Comparison of ENCODE assay signal across 13 mouse cellular contexts in genomic region chr12:13575605-13576600, GRCm38 (mm10).
DNase-seq lines count a peak whose midpoint lies in the region; ATAC-seq and TF ChIP-seq lines count a peak whose summit lies in the region.
"Had no signal": no experiment of that assay in that cellular context is flagged by ENCODE, and none has a peak within 500 bp of the region (broad histone marks: within the 10 kb centered on the region; RNA-seq: fewer than 3 reads in every experiment).

No protein-coding gene starts in this region.

- no peak overlapping the region for H3K27ac ChIP-seq in midbrain, embryonic 13.5 days
- no peak overlapping the region for H3K27ac ChIP-seq in midbrain, postnatal 0 days (ENCODE audit: low read depth, low read length)
- peak overlapping the region; percentile 27; the same call in 1 of the 2 replicates for H3K27ac ChIP-seq in embryonic facial prominence, embryonic 10.5 days (replicated peaks)
- no peak overlapping the region for H3K27ac ChIP-seq in stomach, postnatal 0 days (replicated peaks)
- H3K27ac ChIP-seq: gastrocnemius, adult 2 months had no signal

- no peak for TF ChIP-seq EP300 in stomach, postnatal 0 days (optimal IDR thresholded peaks at IDR 0.05)

- H3K36me3 ChIP-seq in midbrain, embryonic 13.5 days, result no peaks in the 10 kb centered on the region
- no peaks in the 10 kb centered on the region for H3K36me3 ChIP-seq in midbrain, postnatal 0 days (ENCODE audit: insufficient read depth, low read length)
- no peaks in the 10 kb centered on the region for H3K36me3 ChIP-seq in embryonic facial prominence, embryonic 10.5 days (replicated peaks)
- no peaks in the 10 kb centered on the region for H3K36me3 ChIP-seq in stomach, postnatal 0 days (ENCODE audit: control insufficient read depth, insufficient read depth, low read length)

- H3K4me2 ChIP-seq in midbrain, embryonic 13.5 days (replicated peaks), result no peak overlapping the region
- no peak overlapping the region for H3K4me2 ChIP-seq in midbrain, postnatal 0 days (ENCODE audit: low read depth, low read length, poor library complexity, severe bottlenecking)
- H3K4me2 ChIP-seq in stomach, postnatal 0 days (replicated peaks; ENCODE audit: low read depth), result no peak overlapping the region

- peak; percentile 79 for ATAC-seq in frontal cortex, adult (ENCODE audit: low TSS enrichment)
- 0 out of 2 replicates have a peak, but pooled peaks have one; percentile 11 for ATAC-seq in midbrain, embryonic 13.5 days
- no peak for ATAC-seq in midbrain, postnatal 0 days (ENCODE audit: low FRiP score)
- peak; percentile 50; the same call in 1 of the 2 replicates for ATAC-seq in megakaryocyte progenitor cell, adult 5-6 weeks (replicated peaks; ENCODE audit: poor library complexity)
- ATAC-seq in stomach, postnatal 0 days (ENCODE audit: low FRiP score, low TSS enrichment), result no peak

- no peak for TF ChIP-seq CTCF in midbrain, postnatal 0 days (IDR thresholded peaks at IDR 0.05)
- TF ChIP-seq CTCF in stomach, postnatal 0 days (IDR thresholded peaks at IDR 0.05; ENCODE audit: low read depth), result no peak

- DNase-seq in frontal cortex, postnatal 25 days (ENCODE audit: low spot score in 2 of 2), result no peak
- no peak for DNase-seq in midbrain, postnatal 0 days (ENCODE audit: low spot score)
- no peak for DNase-seq in embryonic facial prominence, embryonic 10.5 days (ENCODE audit: low spot score)
- DNase-seq in kidney, adult 11 months, result no peak
- DNase-seq in stomach, postnatal 0 days (ENCODE audit: low spot score), result no peak
- DNase-seq: cerebellum, postnatal 14 days; gastrocnemius, adult 2 months; kidney, adult 9 months; layer of hippocampus, postnatal 36 days; lung, adult 2 months had no signal

- no peak overlapping the region for H3K9ac ChIP-seq in midbrain, embryonic 13.5 days (replicated peaks)
- H3K9ac ChIP-seq in midbrain, postnatal 0 days (replicated peaks; ENCODE audit: low read length, poor library complexity, severe bottlenecking), result no peak overlapping the region
- no peak overlapping the region for H3K9ac ChIP-seq in stomach, postnatal 0 days (ENCODE audit: low read length)

- no peaks in the 10 kb centered on the region for H3K9me3 ChIP-seq in midbrain, embryonic 13.5 days
- no peaks in the 10 kb centered on the region for H3K9me3 ChIP-seq in midbrain, postnatal 0 days (ENCODE audit: low read length)
- H3K9me3 ChIP-seq in embryonic facial prominence, embryonic 10.5 days, result no peaks in the 10 kb centered on the region
- no peaks in the 10 kb centered on the region for H3K9me3 ChIP-seq in stomach, postnatal 0 days (ENCODE audit: control insufficient read depth, low read length)

- H3K4me1 ChIP-seq in midbrain, embryonic 13.5 days (replicated peaks), result 0 out of 2 replicates have a peak, but pooled peaks cover 5% of the 10 kb centered on the region
- no peaks in the 10 kb centered on the region for H3K4me1 ChIP-seq in midbrain, postnatal 0 days (ENCODE audit: insufficient read depth, low read length)
- H3K4me1 ChIP-seq in embryonic facial prominence, embryonic 10.5 days, result peaks cover 31% of the 10 kb centered on the region
- H3K4me1 ChIP-seq in stomach, postnatal 0 days (replicated peaks; ENCODE audit: control insufficient read depth, insufficient read depth), result no peaks in the 10 kb centered on the region

- no peak overlapping the region for H3K4me3 ChIP-seq in midbrain, embryonic 13.5 days (replicated peaks)
- H3K4me3 ChIP-seq in midbrain, postnatal 0 days (ENCODE audit: low read depth, low read length), result no peak overlapping the region
- H3K4me3 ChIP-seq in embryonic facial prominence, embryonic 10.5 days, result no peak overlapping the region
- no peak overlapping the region for H3K4me3 ChIP-seq in stomach, postnatal 0 days (ENCODE audit: low read depth, low read length)
- H3K4me3 ChIP-seq: gastrocnemius, adult 2 months had no signal

- WGBS in midbrain, embryonic 13.5 days, result 87% methylated on average over 5 of the region's 5 CpGs
- 94% methylated on average over 5 of the region's 5 CpGs for WGBS in midbrain, postnatal 0 days
- 90% methylated on average over 5 of the region's 5 CpGs for WGBS in embryonic facial prominence, embryonic 10.5 days
- 81% methylated on average over 5 of the region's 5 CpGs for WGBS in stomach, postnatal 0 days

- H3K27me3 ChIP-seq in midbrain, embryonic 13.5 days, result no peaks in the 10 kb centered on the region
- H3K27me3 ChIP-seq in midbrain, postnatal 0 days (ENCODE audit: insufficient read depth, low read length), result no peaks in the 10 kb centered on the region
- no peaks in the 10 kb centered on the region for H3K27me3 ChIP-seq in embryonic facial prominence, embryonic 10.5 days (replicated peaks; ENCODE audit: low read depth, poor library complexity, severe bottlenecking)
- H3K27me3 ChIP-seq in stomach, postnatal 0 days (ENCODE audit: control insufficient read depth, insufficient read depth, low read length), result no peaks in the 10 kb centered on the region

Comparison
In these comparisons a context has a peak if more than half of its experiments do, and no peak if none do; other contexts are left out.
1. ATAC-seq: peak in frontal cortex, adult (single experiment), midbrain, embryonic 13.5 days (single experiment) and megakaryocyte progenitor cell, adult 5-6 weeks (single experiment); none in midbrain, postnatal 0 days (single experiment) and stomach, postnatal 0 days (single experiment).